Mouse (Mus musculus) olfactory bulb, adult 2 months (tissue): ENCODE measurements around the gene Mbd6.

ENCODE experiments used
- CTCF ChIP-seq: fragments of 200-500 bp; IDR thresholded peaks from 2 replicates; pipeline ENCODE4 v1.5.1; 2012; ENCODE audit warnings: low read depth, mild to moderate bottlenecking, low read length, moderate library complexity; ENCODE audit not compliant: insufficient read depth
- POLR2A ChIP-seq: fragments of 200-500 bp; IDR thresholded peaks from 2 replicates; pipeline ENCODE4 v1.6.1; 2012; ENCODE audit warnings: mild to moderate bottlenecking, low read depth, low read length, moderate library complexity; ENCODE audit not compliant: insufficient read depth

- no peak for TF ChIP-seq CTCF
- no peak for TF ChIP-seq POLR2A
These were observed 2.4 kb upstream of the Mbd6 start for GRCm38 (mm10) chr10:127290930-127291880.
